Mouse (Mus musculus): ENCODE measurements around the gene Nckap5.

Gene Nckap5

GRCm38 (mm10) chr1:126491412-126491811 is 339.2 kb downstream of the Nckap5 start:
- no peak for DNase-seq (ENCODE audit: extremely low spot score, low read depth, low spot score)

- DNase-seq (ENCODE audit: extremely low spot score, low read depth, low spot score): no peak
Observed at GRCm38 (mm10) chr1:126490256-126490655, 340.3 kb downstream of the Nckap5 start.

GRCm38 (mm10) chr1:126484664-126485087 is 345.9 kb downstream of the Nckap5 start:
- no peak for DNase-seq (ENCODE audit: extremely low spot score, low read depth, low spot score)

GRCm38 (mm10) chr1:126483665-126484064 is 346.9 kb downstream of the Nckap5 start:
- no peak for DNase-seq (ENCODE audit: extremely low spot score, low read depth, low spot score)

- no peak for DNase-seq (ENCODE audit: extremely low spot score, low read depth, low spot score)
Observed at GRCm38 (mm10) chr1:126481459-126482228, 349.0 kb downstream of the Nckap5 start.

GRCm38 (mm10) chr1:126473044-126473443 is 357.6 kb downstream of the Nckap5 start:
- no peak for DNase-seq (ENCODE audit: extremely low spot score, low read depth, low spot score)

GRCm38 (mm10) chr1:126471419-126471818 is 359.2 kb downstream of the Nckap5 start:
- DNase-seq (ENCODE audit: extremely low spot score, low read depth, low spot score): no peak

GRCm38 (mm10) chr1:126470883-126471282 is 359.7 kb downstream of the Nckap5 start:
- DNase-seq (ENCODE audit: extremely low spot score, low read depth, low spot score): no peak

- no peak for DNase-seq (ENCODE audit: extremely low spot score, low read depth, low spot score)
Observed at GRCm38 (mm10) chr1:126469818-126470544, 360.6 kb downstream of the Nckap5 start.

GRCm38 (mm10) chr1:126461527-126462354 is 368.9 kb downstream of the Nckap5 start:
- no peak for DNase-seq (ENCODE audit: extremely low spot score, low read depth, low spot score)

- no peak for DNase-seq (ENCODE audit: extremely low spot score, low read depth, low spot score)
Observed at GRCm38 (mm10) chr1:126457739-126458138, 372.9 kb downstream of the Nckap5 start.

- DNase-seq (ENCODE audit: extremely low spot score, low read depth, low spot score): no peak
Observed at GRCm38 (mm10) chr1:126454504-126455173, 376.0 kb downstream of the Nckap5 start.

- DNase-seq (ENCODE audit: extremely low spot score, low read depth, low spot score): no peak
Observed at GRCm38 (mm10) chr1:126451472-126451871, 379.1 kb downstream of the Nckap5 start.

- no peak for DNase-seq (ENCODE audit: extremely low spot score, low read depth, low spot score)
Observed at GRCm38 (mm10) chr1:126449424-126449823, 381.2 kb downstream of the Nckap5 start.

GRCm38 (mm10) chr1:126443890-126444289 is 386.7 kb downstream of the Nckap5 start:
- DNase-seq (ENCODE audit: extremely low spot score, low read depth, low spot score): no peak

- DNase-seq (ENCODE audit: extremely low spot score, low read depth, low spot score): no peak
Observed at GRCm38 (mm10) chr1:126442723-126443122, 387.9 kb downstream of the Nckap5 start.

GRCm38 (mm10) chr1:126438000-126438572 is 392.5 kb downstream of the Nckap5 start:
- no peak for DNase-seq (ENCODE audit: extremely low spot score, low read depth, low spot score)

- no peak for DNase-seq (ENCODE audit: extremely low spot score, low read depth, low spot score)
Observed at GRCm38 (mm10) chr1:126436937-126437667, 393.5 kb downstream of the Nckap5 start.

- no peak for DNase-seq (ENCODE audit: extremely low spot score, low read depth, low spot score)
Observed at GRCm38 (mm10) chr1:126432285-126432684, 398.3 kb downstream of the Nckap5 start.

- peak; percentile 70 for DNase-seq (ENCODE audit: extremely low spot score, low read depth, low spot score)
Observed at GRCm38 (mm10) chr1:126431594-126431993, 399.0 kb downstream of the Nckap5 start.

Data from hindlimb bud, embryonic 11.5 days (tissue).